Mouse (Mus musculus): Measurements from ENCODE around the gene Cidec. TPM values are rescaled to one million over a fixed set of nuclear protein-coding genes. Genes with fewer than 3 reads are reported as not detected.

Cidec gene
- total and polyA plus RNA-seq, 2 experiments from 2014 or later, result not detected

DNA sequence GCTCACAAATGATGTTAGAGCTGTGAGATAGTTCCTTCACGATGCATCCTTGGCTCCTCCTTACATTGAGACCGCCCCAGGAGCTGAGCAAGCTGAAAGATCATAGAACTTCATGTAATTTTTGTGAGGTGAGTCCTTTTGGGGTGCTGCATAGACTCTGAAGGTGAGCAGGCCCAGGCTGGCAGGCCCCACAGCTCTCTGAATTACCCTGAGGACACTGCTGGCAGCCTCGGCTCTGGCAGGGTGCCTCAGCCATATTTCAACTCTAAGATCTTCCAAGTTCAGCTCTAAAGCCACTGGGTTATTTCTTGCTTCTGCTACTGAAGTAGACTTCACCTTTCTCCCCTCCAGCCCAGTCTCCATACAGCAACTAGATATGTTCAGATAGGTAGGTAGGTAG is 5.1 kb upstream of the Cidec start:
- no peaks in the 10 kb centered on the region for H3K36me3 ChIP-seq (ENCODE audit: insufficient read depth, low read length)
- H3K9ac ChIP-seq (replicated peaks; ENCODE audit: low read length), result no peak overlapping the region
- WGBS, result 88% methylated on average over 3 of the region's 3 CpGs
- no peak for TF ChIP-seq CTCF (IDR thresholded peaks at IDR 0.05; ENCODE audit: low read depth)
- 0 out of 2 replicates have a peak, but pooled peaks cover 3% of the 10 kb centered on the region for H3K4me1 ChIP-seq (ENCODE audit: insufficient read depth, low read length)
- ATAC-seq, result no peak
- H3K27ac ChIP-seq, result no peak overlapping the region
- H3K4me3 ChIP-seq (ENCODE audit: low read length), result no peak overlapping the region
- no peaks in the 10 kb centered on the region for H3K27me3 ChIP-seq (ENCODE audit: insufficient read depth, low read length)
- H3K9me3 ChIP-seq (ENCODE audit: low read length), result no peaks in the 10 kb centered on the region
- H3K4me2 ChIP-seq (ENCODE audit: low read depth, low read length), result no peak overlapping the region
- DNase-seq (ENCODE audit: low spot score), result no peak

DNA sequence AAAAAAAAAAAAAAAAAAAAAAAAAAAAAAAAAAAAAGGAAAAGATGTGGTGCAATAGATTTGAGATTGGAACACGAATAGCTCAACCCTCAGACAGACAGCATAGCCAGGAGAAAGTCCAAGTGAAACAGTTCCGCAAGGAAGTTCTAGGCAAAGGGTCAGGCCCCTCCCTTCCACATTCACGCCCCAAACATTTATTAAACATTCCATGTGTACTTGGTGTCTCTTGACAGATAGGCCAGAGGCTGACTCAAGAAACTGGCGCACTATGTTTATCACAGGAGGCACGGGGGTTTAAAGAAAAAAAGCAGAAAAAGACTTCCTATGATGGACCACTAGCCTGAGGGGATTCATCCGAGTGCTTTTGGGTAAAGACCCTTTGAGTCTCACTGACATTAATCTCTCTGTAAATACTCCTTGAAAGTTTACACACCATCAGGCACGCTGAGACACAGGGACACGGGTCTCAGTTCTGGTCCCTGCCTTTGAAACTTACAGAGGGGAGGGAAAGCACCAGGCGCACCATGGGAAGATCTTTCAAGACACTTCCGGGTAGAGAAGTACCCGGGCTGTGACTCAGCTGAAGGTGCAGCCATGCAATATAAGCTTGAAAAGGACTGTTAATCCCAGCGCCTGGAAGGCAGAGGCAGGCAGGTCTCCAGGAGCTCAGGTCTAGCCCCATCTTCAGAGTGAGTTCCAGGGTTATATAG is 3.3 kb upstream of the Cidec start:
- whole genome bisulfite sequencing, result 64% methylated on average over 12 of the region's 12 CpGs
- H3K4me2 ChIP-seq (ENCODE audit: low read depth, low read length), result no peak overlapping the region
- H3K27ac ChIP-seq, result no peak overlapping the region
- no peaks in the 10 kb centered on the region for H3K27me3 ChIP-seq (ENCODE audit: insufficient read depth, low read length)
- ATAC-seq, result no peak
- no peak overlapping the region for H3K9ac ChIP-seq (replicated peaks; ENCODE audit: low read length)
- no peaks in the 10 kb centered on the region for H3K9me3 ChIP-seq (ENCODE audit: low read length)
- no peak for DNase-seq (ENCODE audit: low spot score)
- H3K4me3 ChIP-seq (ENCODE audit: low read length), result no peak overlapping the region
- no peak for TF ChIP-seq CTCF (IDR thresholded peaks at IDR 0.05; ENCODE audit: low read depth)
- no peaks in the 10 kb centered on the region for H3K36me3 ChIP-seq (ENCODE audit: insufficient read depth, low read length)
- 0 out of 2 replicates have a peak, but pooled peaks cover 3% of the 10 kb centered on the region for H3K4me1 ChIP-seq (ENCODE audit: insufficient read depth, low read length)

GRCm38 (mm10) chr6:113437135-113437534 is 1.6 kb upstream of the Cidec start:
- H3K4me2 ChIP-seq (ENCODE audit: low read depth, low read length), result no peak overlapping the region
- no peak for ATAC-seq
- H3K4me1 ChIP-seq (ENCODE audit: insufficient read depth, low read length), result no peaks in the 10 kb centered on the region
- no peak overlapping the region for H3K4me3 ChIP-seq (ENCODE audit: low read length)
- H3K27me3 ChIP-seq (ENCODE audit: insufficient read depth, low read length), result no peaks in the 10 kb centered on the region
- no peak overlapping the region for H3K27ac ChIP-seq
- no peak for TF ChIP-seq CTCF (IDR thresholded peaks at IDR 0.05; ENCODE audit: low read depth)
- WGBS, result 77% methylated on average over 12 of the region's 12 CpGs
- DNase-seq (ENCODE audit: low spot score), result no peak
- no peaks in the 10 kb centered on the region for H3K36me3 ChIP-seq (ENCODE audit: insufficient read depth, low read length)
- H3K9me3 ChIP-seq (ENCODE audit: low read length), result no peaks in the 10 kb centered on the region
- H3K9ac ChIP-seq (replicated peaks; ENCODE audit: low read length), result no peak overlapping the region

DNA sequence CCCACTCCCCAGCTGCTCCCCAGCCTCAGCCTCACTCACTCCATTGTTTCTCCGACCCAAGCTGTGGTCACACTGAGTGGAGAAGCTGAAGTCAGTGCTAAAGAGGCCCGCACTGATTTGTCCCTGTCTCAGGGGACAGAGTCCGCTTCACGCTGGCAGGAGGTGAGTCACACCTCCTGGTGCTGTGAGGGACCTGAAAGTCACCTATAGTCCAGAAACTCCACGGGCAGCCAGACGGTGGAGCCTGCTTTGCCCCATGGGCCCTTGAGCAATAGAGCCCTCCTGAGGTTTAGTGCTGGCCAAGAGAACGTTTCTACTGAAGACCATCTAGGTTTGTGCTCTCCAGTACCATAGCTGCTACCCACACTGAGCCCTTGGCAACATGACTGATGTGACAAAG is 869 bp downstream of the Cidec start:
- no peaks in the 10 kb centered on the region for H3K9me3 ChIP-seq (ENCODE audit: low read length)
- H3K27me3 ChIP-seq (ENCODE audit: insufficient read depth, low read length), result no peaks in the 10 kb centered on the region
- no peak for ATAC-seq
- H3K36me3 ChIP-seq (ENCODE audit: insufficient read depth, low read length), result no peaks in the 10 kb centered on the region
- H3K4me3 ChIP-seq (ENCODE audit: low read length), result no peak overlapping the region
- no peak for TF ChIP-seq CTCF (IDR thresholded peaks at IDR 0.05; ENCODE audit: low read depth)
- no peak for DNase-seq (ENCODE audit: low spot score)
- 77% methylated on average over 7 of the region's 7 CpGs for WGBS
- no peak overlapping the region for H3K4me2 ChIP-seq (ENCODE audit: low read depth, low read length)
- H3K9ac ChIP-seq (replicated peaks; ENCODE audit: low read length), result no peak overlapping the region
- no peak overlapping the region for H3K27ac ChIP-seq
- H3K4me1 ChIP-seq (ENCODE audit: insufficient read depth, low read length), result no peaks in the 10 kb centered on the region

DNA sequence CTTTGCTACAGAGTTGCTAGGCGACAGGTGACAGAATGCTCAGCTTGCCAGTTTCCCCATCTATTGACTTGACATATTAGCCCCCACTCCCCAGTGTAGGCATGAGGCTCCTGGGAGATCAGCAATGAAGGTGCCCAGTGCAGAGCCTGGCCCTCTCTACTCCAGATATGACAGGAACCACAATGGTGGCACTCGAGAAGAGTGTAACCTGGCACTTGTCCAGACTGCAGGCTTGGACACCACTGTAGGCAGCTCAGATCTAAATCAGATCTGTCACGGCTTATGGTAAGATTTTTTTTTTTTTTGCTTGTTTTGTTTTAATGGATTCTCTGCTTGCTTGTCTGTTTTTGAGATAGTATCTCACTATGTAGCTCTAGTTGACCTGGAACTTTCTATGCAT is 1.9 kb downstream of the Cidec start:
- Histone ChIP-seq H3K36me3 (ENCODE audit: insufficient read depth, low read length) (no peaks in the 10 kb centered on the region), H3K4me1 (ENCODE audit: insufficient read depth, low read length) (no peaks in the 10 kb centered on the region), H3K9ac (replicated peaks; ENCODE audit: low read length) (no peak overlapping the region), H3K4me3 (ENCODE audit: low read length) (no peak overlapping the region), H3K27ac (no peak overlapping the region), H3K9me3 (ENCODE audit: low read length) (no peaks in the 10 kb centered on the region), H3K4me2 (ENCODE audit: low read depth, low read length) (no peak overlapping the region), H3K27me3 (ENCODE audit: insufficient read depth, low read length) (no peaks in the 10 kb centered on the region)
- DNase-seq (ENCODE audit: low spot score) (no peak), ATAC-seq (no peak)
- no peak for TF ChIP-seq CTCF (IDR thresholded peaks at IDR 0.05; ENCODE audit: low read depth)
- 54% methylated on average over 3 of the region's 3 CpGs for WGBS

GRCm38 (mm10) chr6:113431801-113432200 is 3.8 kb downstream of the Cidec start:
- no peak overlapping the region for H3K4me2 ChIP-seq (ENCODE audit: low read depth, low read length)
- ATAC-seq (no peak), DNase-seq (ENCODE audit: low spot score) (no peak)
- H3K9me3 ChIP-seq (ENCODE audit: low read length), result no peaks in the 10 kb centered on the region
- WGBS, result 58% methylated on average over 3 of the region's 3 CpGs
- H3K4me1 ChIP-seq (ENCODE audit: insufficient read depth, low read length), result no peaks in the 10 kb centered on the region
- no peak for TF ChIP-seq CTCF (IDR thresholded peaks at IDR 0.05; ENCODE audit: low read depth)
- H3K4me3 ChIP-seq (ENCODE audit: low read length), result no peak overlapping the region
- H3K36me3 ChIP-seq (ENCODE audit: insufficient read depth, low read length), result no peaks in the 10 kb centered on the region
- no peak overlapping the region for H3K27ac ChIP-seq
- H3K27me3 ChIP-seq (ENCODE audit: insufficient read depth, low read length), result no peaks in the 10 kb centered on the region
- no peak overlapping the region for H3K9ac ChIP-seq (replicated peaks; ENCODE audit: low read length)

- no peak overlapping the region for H3K4me2 ChIP-seq (ENCODE audit: low read depth, low read length)
- no peaks in the 10 kb centered on the region for H3K27me3 ChIP-seq (ENCODE audit: insufficient read depth, low read length)
- H3K4me3 ChIP-seq (ENCODE audit: low read length), result no peak overlapping the region
- H3K9ac ChIP-seq (replicated peaks; ENCODE audit: low read length), result no peak overlapping the region
- H3K9me3 ChIP-seq (ENCODE audit: low read length), result no peaks in the 10 kb centered on the region
- H3K36me3 ChIP-seq (ENCODE audit: insufficient read depth, low read length), result no peaks in the 10 kb centered on the region
- WGBS, result 64% methylated on average over 3 of the region's 3 CpGs
- no peak for ATAC-seq
- H3K27ac ChIP-seq, result no peak overlapping the region
- no peaks in the 10 kb centered on the region for H3K4me1 ChIP-seq (ENCODE audit: insufficient read depth, low read length)
- no peak for DNase-seq (ENCODE audit: low spot score)
- TF ChIP-seq CTCF (IDR thresholded peaks at IDR 0.05; ENCODE audit: low read depth), result no peak
Observed at GRCm38 (mm10) chr6:113430846-113431245, 4.7 kb downstream of the Cidec start.

Measured in hindbrain, postnatal 0 days (tissue).